12 mouse cellular contexts compared by ENCODE assay signal in the genomic region with DNA sequence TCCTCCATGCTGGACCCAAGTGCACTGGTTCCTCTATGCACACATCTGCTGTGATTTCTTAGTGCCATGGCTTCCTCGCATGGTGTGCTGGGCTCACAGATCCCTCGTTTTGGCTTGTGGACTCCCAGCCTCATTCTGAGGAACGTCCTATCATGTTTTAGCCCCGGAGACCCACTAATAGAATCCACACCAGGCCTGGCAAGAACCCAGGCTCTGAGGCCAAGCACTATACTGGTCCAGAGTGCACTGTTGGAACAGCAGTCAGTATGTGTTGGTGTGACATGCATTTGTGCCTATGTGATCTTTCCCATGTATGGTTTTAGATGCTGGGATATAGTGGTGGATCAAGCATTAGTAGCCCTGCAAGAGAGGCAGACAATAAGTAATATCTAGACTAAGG.
"Had no signal": no experiment of that assay in that cellular context is flagged by ENCODE, and none has a peak within 500 bp of the region (broad histone marks: within the 10 kb centered on the region; RNA-seq: fewer than 3 reads in every experiment).

No protein-coding gene starts in this region.

- DNase-seq: left cerebral cortex, postnatal 4 days; liver; liver, embryonic 13.5 days; liver, postnatal 0 days; lung, adult 18-20 months; lung, adult 2 months; lung, embryonic 14.5 days; lung, postnatal 10 days; lung, postnatal 14 days; lung, postnatal 36 days; lung, postnatal 4 days; midbrain, embryonic 14.5 days had no signal
